Mouse (Mus musculus): Measurements from ENCODE around the gene Col1a2. TPM values are rescaled to one million over a fixed set of nuclear protein-coding genes. Genes with fewer than 3 reads are reported as not detected.

The Col1a2 gene
- total and polyA plus RNA-seq, 3 experiments, result not detected

- Histone ChIP-seq H3K27ac (ENCODE audit: control insufficient read depth, low read depth, low read length) (no peak overlapping the region), H3K27me3 (ENCODE audit: control insufficient read depth in 1 of 2, insufficient read depth in 2 of 2, low read length in 2 of 2) (peaks cover 8 to 26% of the 10 kb centered on the region in 2 experiments), H3K36me3 (ENCODE audit: control insufficient read depth in 1 of 2, insufficient read depth in 2 of 2, low read length in 2 of 2) (no peaks in the 10 kb centered on the region), H3K4me1 (ENCODE audit: control insufficient read depth in 1 of 2, insufficient read depth in 2 of 2, low read length in 2 of 2) (no peaks in the 10 kb centered on the region), H3K79me2 (ENCODE audit: control insufficient read depth, insufficient read depth, low read length, poor library complexity) (no peaks in the 10 kb centered on the region), H3K9ac (ENCODE audit: control insufficient read depth, low read depth, low read length, poor library complexity, severe bottlenecking) (no peak overlapping the region), H3K4me3 (ENCODE audit: control insufficient read depth in 1 of 2, insufficient read depth in 1 of 2, low read depth in 2 of 2, low read length in 2 of 2) (no peak overlapping the region), H3K9me3 (replicated peaks; ENCODE audit: insufficient read depth, low read length) (no peaks in the 10 kb centered on the region)
- TF ChIP-seq USF2 (IDR thresholded peaks at IDR 0.05; ENCODE audit: borderline replicate concordance in 1 of 2, insufficient read depth in 1 of 2, low read depth in 1 of 2, low read length in 2 of 2), result no peak
- no peak for TF ChIP-seq POLR2AphosphoS5 (IDR thresholded peaks at IDR 0.05; ENCODE audit: borderline replicate concordance, low read depth, low read length)
- TF ChIP-seq EP300 (IDR thresholded peaks at IDR 0.05; ENCODE audit: low read depth in 1 of 2, low read length in 2 of 2), result no peak
- TF ChIP-seq MYB (IDR thresholded peaks at IDR 0.05; ENCODE audit: low read depth, low read length), result no peak
- no peak for TF ChIP-seq POLR2A (IDR thresholded peaks at IDR 0.05; ENCODE audit: control insufficient read depth in 1 of 2, insufficient read depth in 1 of 2, low read depth in 1 of 2, low read length in 2 of 2, poor library complexity in 1 of 2)
- TF ChIP-seq NELFE (IDR thresholded peaks at IDR 0.05; ENCODE audit: low read depth, low read length), result no peak
- no peak for TF ChIP-seq TAL1 (IDR thresholded peaks at IDR 0.05; ENCODE audit: low read length)
- no peak for TF ChIP-seq MEF2A (IDR thresholded peaks at IDR 0.05; ENCODE audit: extremely low read depth, insufficient replicate concordance, low read depth, low read length, poor library complexity, severe bottlenecking)
- no peak for TF ChIP-seq TBP (IDR thresholded peaks at IDR 0.05; ENCODE audit: low read depth, low read length)
- TF ChIP-seq ZKSCAN1 (IDR thresholded peaks at IDR 0.05; ENCODE audit: low read depth, low read length), result no peak
- TF ChIP-seq RAD21 (IDR thresholded peaks at IDR 0.05; ENCODE audit: low read depth, low read length), result peak; percentile 82
- no peak for TF ChIP-seq CHD2 (IDR thresholded peaks at IDR 0.05; ENCODE audit: low read length)
- TF ChIP-seq ZC3H11A (IDR thresholded peaks at IDR 0.05; ENCODE audit: low read depth, low read length), result peak; percentile 65
- no peak for TF ChIP-seq ELF1 (IDR thresholded peaks at IDR 0.05; ENCODE audit: low read depth, low read length)
- TF ChIP-seq SIN3A (IDR thresholded peaks at IDR 0.05; ENCODE audit: low read length), result no peak
- no peak for TF ChIP-seq TCF12 (IDR thresholded peaks at IDR 0.05; ENCODE audit: low read depth, low read length)
- TF ChIP-seq KAT2A (conservative IDR thresholded peaks at IDR 0.05; ENCODE audit: low read depth, low read length), result no peak
- no peak for TF ChIP-seq HCFC1 (IDR thresholded peaks at IDR 0.05; ENCODE audit: low read depth, low read length)
- no peak for TF ChIP-seq JUND (IDR thresholded peaks at IDR 0.05; ENCODE audit: low read depth, low read length)
- TF ChIP-seq ZNF384 (IDR thresholded peaks at IDR 0.05; ENCODE audit: low read depth, low read length), result no peak
- no peak for TF ChIP-seq MAFK (IDR thresholded peaks at IDR 0.05; ENCODE audit: borderline replicate concordance, low read depth, low read length)
- no peak for TF ChIP-seq GABPA (IDR thresholded peaks at IDR 0.05; ENCODE audit: low read depth, low read length)
- TF ChIP-seq BHLHE40 (IDR thresholded peaks at IDR 0.05; ENCODE audit: borderline replicate concordance, low read depth, low read length), result no peak
- TF ChIP-seq MYC (IDR thresholded peaks at IDR 0.05; ENCODE audit: low read depth, low read length), result no peak
- no peak for TF ChIP-seq MAZ (IDR thresholded peaks at IDR 0.05; ENCODE audit: low read depth, low read length)
- TF ChIP-seq GATA1 (IDR thresholded peaks at IDR 0.05; ENCODE audit: low read depth, low read length), result peak; percentile 62; the same call in 1 of the 2 replicates
- no peak for TF ChIP-seq RCOR1 (IDR thresholded peaks at IDR 0.05; ENCODE audit: low read depth, low read length)
- no peak for TF ChIP-seq MAX (IDR thresholded peaks at IDR 0.05; ENCODE audit: low read length)
- TF ChIP-seq CTCF (IDR thresholded peaks at IDR 0.05 in 2 of 3, conservative IDR thresholded peaks at IDR 0.05 in 1 of 3; ENCODE audit: control insufficient read depth in 1 of 3, insufficient read depth in 1 of 3, low read depth in 2 of 3, low read length in 3 of 3, poor library complexity in 1 of 3, severe bottlenecking in 1 of 3), result peak; percentile 80 to 90 (median 83)
- TF ChIP-seq ETS1 (IDR thresholded peaks at IDR 0.05; ENCODE audit: low read depth, low read length), result no peak
- no peak for TF ChIP-seq ZMIZ1 (IDR thresholded peaks at IDR 0.05; ENCODE audit: low read depth, low read length)
- TF ChIP-seq SMC3 (IDR thresholded peaks at IDR 0.05; ENCODE audit: low read depth, low read length), result peak; percentile 89
- no peak for TF ChIP-seq UBTF (IDR thresholded peaks at IDR 0.05; ENCODE audit: borderline replicate concordance, insufficient read depth, low read depth, low read length)
- no peak for TF ChIP-seq NRF1 (IDR thresholded peaks at IDR 0.05; ENCODE audit: insufficient read depth, low read depth, low read length, poor library complexity, severe bottlenecking)
- no peak for TF ChIP-seq CHD1 (IDR thresholded peaks at IDR 0.05; ENCODE audit: low read depth, low read length)
- TF ChIP-seq MXI1 (IDR thresholded peaks at IDR 0.05; ENCODE audit: low read depth, low read length), result no peak
- no peak for TF ChIP-seq POLR2AphosphoS2 (IDR thresholded peaks at IDR 0.05; ENCODE audit: low read length)
- no peak for TF ChIP-seq E2F4 (IDR thresholded peaks at IDR 0.05; ENCODE audit: borderline replicate concordance, low read depth, low read length)
- no peak for TF ChIP-seq USF1 (IDR thresholded peaks at IDR 0.05; ENCODE audit: low read depth, low read length)
- DNase-seq (ENCODE audit: low read depth, low spot score), result peak; percentile 68
Measured at GRCm38 (mm10) chr6:4545727-4546126, 41.1 kb downstream of the Col1a2 start.

All from MEL (cell line).